Mouse (Mus musculus): Measurements from ENCODE around the gene Olfr33. TPM values are rescaled to one million over a fixed set of nuclear protein-coding genes. Genes with fewer than 3 reads are reported as not detected.

The Olfr33 gene
- total RNA-seq (2023), result not detected

GRCm38 (mm10) chr7:102718970-102719369 lies at the start of gene Olfr33:
TSS of gene Olfr33 (minus strand) at chr7:102719070.

GRCm38 (mm10) chr7:102759266-102759665 lies 40.4 kb upstream of the Olfr33 start, which contains the start of the genes Olfr560 and Olfr78:
TSS of gene Olfr560 (minus strand) at chr7:102759366.
TSS of gene Olfr78 (minus strand) at chr7:102759471.

GRCm38 (mm10) chr7:102727391-102727790 lies 8.5 kb upstream of the Olfr33 start, which contains the start of gene Olfr559:
TSS of gene Olfr559 (minus strand) at chr7:102727491.

GRCm38 (mm10) chr7:102701915-102702314 lies 17.0 kb downstream of the Olfr33 start, which contains the start of gene Olfr558:
TSS of gene Olfr558 (plus strand) at chr7:102702215.

GRCm38 (mm10) chr7:102695358-102696125 lies 23.3 kb downstream of the Olfr33 start, which contains the start of gene Olfr557:
TSS of gene Olfr557 (plus strand) at chr7:102695910.

GRCm38 (mm10) chr7:102686944-102687501 lies 31.8 kb downstream of the Olfr33 start, which contains the start of gene Trim68:
TSS of gene Trim68 (minus strand) at chr7:102687327.

GRCm38 (mm10) chr7:102664599-102664998 lies 54.3 kb downstream of the Olfr33 start, which contains the start of gene Olfr556:
TSS of gene Olfr556 (plus strand) at chr7:102664899.

Other genes with a start within 250 kb of the Olfr33 start
- gene Olfr543, start 237.4 kb downstream of the Olfr33 start, total RNA-seq (2023), result not detected
- not detected for gene Olfr544, start 230.8 kb downstream of the Olfr33 start, total RNA-seq (2023)
- gene Olfr545, start 219.5 kb downstream of the Olfr33 start, total RNA-seq (2023), result not detected
- gene Olfr547, start 184.3 kb downstream of the Olfr33 start, total RNA-seq (2023), result not detected
- not detected for gene Olfr548-ps1, start 178.2 kb downstream of the Olfr33 start, total RNA-seq (2023)
- gene Olfr549, start 169.2 kb downstream of the Olfr33 start, total RNA-seq (2023), result not detected
- 43.5 TPM for gene Trim21, start 153.6 kb downstream of the Olfr33 start, total RNA-seq (2023)
- gene Olfr550, start 147.6 kb downstream of the Olfr33 start, total RNA-seq (2023), result not detected
- not detected for gene Olfr551, start 127.2 kb downstream of the Olfr33 start, total RNA-seq (2023)
- 0.23 TPM for gene Olfr552, start 121.3 kb downstream of the Olfr33 start, total RNA-seq (2023)
- gene Olfr553, start 100.9 kb downstream of the Olfr33 start, total RNA-seq (2023), result not detected
- not detected for gene Olfr554, start 80.6 kb downstream of the Olfr33 start, total RNA-seq (2023)
- gene Olfr555, start 60.2 kb downstream of the Olfr33 start, total RNA-seq (2023), result not detected
- gene Olfr556, start 54.2 kb downstream of the Olfr33 start, total RNA-seq (2023), result not detected
- gene Trim68, start 31.7 kb downstream of the Olfr33 start, total RNA-seq (2023), result 11.8 TPM
- not detected for gene Olfr557, start 23.2 kb downstream of the Olfr33 start, total RNA-seq (2023)
- not detected for gene Olfr558, start 16.9 kb downstream of the Olfr33 start, total RNA-seq (2023)
- not detected for gene Olfr559, start 8.4 kb upstream of the Olfr33 start, total RNA-seq (2023)
- not detected for gene Olfr560, start 40.3 kb upstream of the Olfr33 start, total RNA-seq (2023)
- gene Olfr78, start 40.4 kb upstream of the Olfr33 start, total RNA-seq (2023), result not detected
- not detected for gene Olfr561, start 52.2 kb upstream of the Olfr33 start, total RNA-seq (2023)
- gene Olfr564, start 84.4 kb upstream of the Olfr33 start, total RNA-seq (2023), result not detected
- not detected for gene Olfr566, start 139.7 kb upstream of the Olfr33 start, total RNA-seq (2023)
- not detected for gene Olfr568, start 158.1 kb upstream of the Olfr33 start, total RNA-seq (2023)
- not detected for gene Olfr569, start 171.8 kb upstream of the Olfr33 start, total RNA-seq (2023)
- gene Olfr570, start 175.5 kb upstream of the Olfr33 start, total RNA-seq (2023), result not detected
- not detected for gene Olfr571, start 198.5 kb upstream of the Olfr33 start, total RNA-seq (2023)
- gene Olfr572, start 205.3 kb upstream of the Olfr33 start, total RNA-seq (2023), result not detected
- gene Olfr573-ps1, start 223.5 kb upstream of the Olfr33 start, total RNA-seq (2023), result not detected
- gene Olfr574, start 229.4 kb upstream of the Olfr33 start, total RNA-seq (2023), result not detected
- not detected for gene Olfr575, start 239.7 kb upstream of the Olfr33 start, total RNA-seq (2023)
- not detected for gene Olfr576, start 243.6 kb upstream of the Olfr33 start, total RNA-seq (2023)